1 mouse cellular context compared by ENCODE assay signal in genomic region chr19:6085417-6085879, GRCm38 (mm10).
A peak's percentile ranks its signal among the peaks of the same experiment; 100 is the strongest.
TF ChIP-seq lines count a peak whose summit lies in the region.

No protein-coding gene starts in this region.

TF ChIP-seq in MEL, 35 proteins besides CTCF, POLR2A, EP300 and RAD21:
- TF ChIP-seq UBTF (IDR thresholded peaks at IDR 0.05; ENCODE audit: borderline replicate concordance, insufficient read depth, low read depth, low read length) = no peak
- no peak for TF ChIP-seq ZC3H11A (IDR thresholded peaks at IDR 0.05; ENCODE audit: low read depth, low read length)
- no peak for TF ChIP-seq ETS1 (IDR thresholded peaks at IDR 0.05; ENCODE audit: low read depth, low read length)
- TF ChIP-seq RCOR1 (IDR thresholded peaks at IDR 0.05; ENCODE audit: low read depth, low read length) = no peak
- TF ChIP-seq ELF1 (IDR thresholded peaks at IDR 0.05; ENCODE audit: low read depth, low read length) = peak; percentile 66
- TF ChIP-seq POLR2AphosphoS2 (IDR thresholded peaks at IDR 0.05; ENCODE audit: low read length) = no peak
- TF ChIP-seq TBP (IDR thresholded peaks at IDR 0.05; ENCODE audit: low read depth, low read length) = 0 out of 2 replicates have a peak, but pooled peaks have one; percentile 20
- TF ChIP-seq NRF1 (IDR thresholded peaks at IDR 0.05; ENCODE audit: insufficient read depth, low read depth, low read length, poor library complexity, severe bottlenecking) = no peak
- TF ChIP-seq ZMIZ1 (IDR thresholded peaks at IDR 0.05; ENCODE audit: low read depth, low read length) = no peak
- no peak for TF ChIP-seq MYC (IDR thresholded peaks at IDR 0.05; ENCODE audit: low read depth, low read length)
- 0 out of 2 replicates have a peak, but pooled peaks have one; percentile 35 for TF ChIP-seq GATA1 (IDR thresholded peaks at IDR 0.05; ENCODE audit: low read depth, low read length)
- TF ChIP-seq POLR2AphosphoS5 (IDR thresholded peaks at IDR 0.05; ENCODE audit: borderline replicate concordance, low read depth, low read length) = no peak
- no peak for TF ChIP-seq CHD1 (IDR thresholded peaks at IDR 0.05; ENCODE audit: low read depth, low read length)
- TF ChIP-seq HCFC1 (IDR thresholded peaks at IDR 0.05; ENCODE audit: low read depth, low read length) = peak; percentile 68
- no peak for TF ChIP-seq USF1 (IDR thresholded peaks at IDR 0.05; ENCODE audit: low read depth, low read length)
- TF ChIP-seq SIN3A (IDR thresholded peaks at IDR 0.05; ENCODE audit: low read length) = peak; percentile 66; the same call in 1 of the 2 replicates
- TF ChIP-seq MYB (IDR thresholded peaks at IDR 0.05; ENCODE audit: low read depth, low read length) = 0 out of 2 replicates have a peak, but pooled peaks have one; percentile 23
- no peak for TF ChIP-seq GABPA (IDR thresholded peaks at IDR 0.05; ENCODE audit: low read depth, low read length)
- no peak for TF ChIP-seq USF2 (IDR thresholded peaks at IDR 0.05; ENCODE audit: borderline replicate concordance in 1 of 2, insufficient read depth in 1 of 2, low read depth in 1 of 2, low read length in 2 of 2)
- peak; percentile 41; the same call in 1 of the 2 replicates for TF ChIP-seq CHD2 (IDR thresholded peaks at IDR 0.05; ENCODE audit: low read length)
- no peak for TF ChIP-seq MAFK (IDR thresholded peaks at IDR 0.05; ENCODE audit: borderline replicate concordance, low read depth, low read length)
- peak; percentile 99 for TF ChIP-seq ZNF384 (IDR thresholded peaks at IDR 0.05; ENCODE audit: low read depth, low read length)
- TF ChIP-seq ZKSCAN1 (IDR thresholded peaks at IDR 0.05; ENCODE audit: low read depth, low read length) = peak; percentile 33; the same call in 1 of the 2 replicates
- no peak for TF ChIP-seq MEF2A (IDR thresholded peaks at IDR 0.05; ENCODE audit: extremely low read depth, insufficient replicate concordance, low read depth, low read length, poor library complexity, severe bottlenecking)
- 0 out of 2 replicates have a peak, but pooled peaks have one; percentile 40 for TF ChIP-seq NELFE (IDR thresholded peaks at IDR 0.05; ENCODE audit: low read depth, low read length)
- TF ChIP-seq MAX (IDR thresholded peaks at IDR 0.05; ENCODE audit: low read length) = peak; percentile 58; the same call in 1 of the 2 replicates
- no peak for TF ChIP-seq TCF12 (IDR thresholded peaks at IDR 0.05; ENCODE audit: low read depth, low read length)
- TF ChIP-seq MXI1 (IDR thresholded peaks at IDR 0.05; ENCODE audit: low read depth, low read length) = no peak
- TF ChIP-seq KAT2A (conservative IDR thresholded peaks at IDR 0.05; ENCODE audit: low read depth, low read length) = no peak
- TF ChIP-seq E2F4 (IDR thresholded peaks at IDR 0.05; ENCODE audit: borderline replicate concordance, low read depth, low read length) = no peak
- no peak for TF ChIP-seq TAL1 (IDR thresholded peaks at IDR 0.05; ENCODE audit: low read length)
- no peak for TF ChIP-seq MAZ (IDR thresholded peaks at IDR 0.05; ENCODE audit: low read depth, low read length)
- no peak for TF ChIP-seq BHLHE40 (IDR thresholded peaks at IDR 0.05; ENCODE audit: borderline replicate concordance, low read depth, low read length)
- TF ChIP-seq SMC3 (IDR thresholded peaks at IDR 0.05; ENCODE audit: low read depth, low read length) = no peak
- no peak for TF ChIP-seq JUND (IDR thresholded peaks at IDR 0.05; ENCODE audit: low read depth, low read length)
